Mouse (Mus musculus) heart, adult 2 months (tissue): ENCODE measurements around the gene 0610012G03Rik.

Source experiments
- CTCF ChIP-seq: fragments of 200-600 bp; IDR thresholded peaks from 2 replicates; pipeline ENCODE4 v1.8.1; 2022; ENCODE audit warnings: antibody characterized with exemption, mild to moderate bottlenecking, moderate library complexity
- POLR2A ChIP-seq: fragments of 200-500 bp; IDR thresholded peaks from 2 replicates; pipeline ENCODE4 v1.6.1; 2011; ENCODE audit warnings: mild to moderate bottlenecking, low read depth, low read length, control low read depth; ENCODE audit not compliant: insufficient read depth

- TF ChIP-seq CTCF = no peak
- no peak for TF ChIP-seq POLR2A
Measured at GRCm38 (mm10) chr16:31926091-31926490, 22.2 kb downstream of the 0610012G03Rik start.
